Mouse (Mus musculus) lung, postnatal 0 days (tissue): Measurements from ENCODE around the gene Aph1a.

Experiments
- CTCF ChIP-seq: IDR thresholded peaks from 2 replicates; pipeline ENCODE4 v1.5.1; 2016; ENCODE audit warnings: antibody characterized with exemption, mild to moderate bottlenecking
- EP300 ChIP-seq: IDR thresholded peaks from 2 replicates; pipeline ENCODE4 v1.6.1; 2016; ENCODE audit warnings: antibody characterized with exemption, mild to moderate bottlenecking, control low read depth

DNA sequence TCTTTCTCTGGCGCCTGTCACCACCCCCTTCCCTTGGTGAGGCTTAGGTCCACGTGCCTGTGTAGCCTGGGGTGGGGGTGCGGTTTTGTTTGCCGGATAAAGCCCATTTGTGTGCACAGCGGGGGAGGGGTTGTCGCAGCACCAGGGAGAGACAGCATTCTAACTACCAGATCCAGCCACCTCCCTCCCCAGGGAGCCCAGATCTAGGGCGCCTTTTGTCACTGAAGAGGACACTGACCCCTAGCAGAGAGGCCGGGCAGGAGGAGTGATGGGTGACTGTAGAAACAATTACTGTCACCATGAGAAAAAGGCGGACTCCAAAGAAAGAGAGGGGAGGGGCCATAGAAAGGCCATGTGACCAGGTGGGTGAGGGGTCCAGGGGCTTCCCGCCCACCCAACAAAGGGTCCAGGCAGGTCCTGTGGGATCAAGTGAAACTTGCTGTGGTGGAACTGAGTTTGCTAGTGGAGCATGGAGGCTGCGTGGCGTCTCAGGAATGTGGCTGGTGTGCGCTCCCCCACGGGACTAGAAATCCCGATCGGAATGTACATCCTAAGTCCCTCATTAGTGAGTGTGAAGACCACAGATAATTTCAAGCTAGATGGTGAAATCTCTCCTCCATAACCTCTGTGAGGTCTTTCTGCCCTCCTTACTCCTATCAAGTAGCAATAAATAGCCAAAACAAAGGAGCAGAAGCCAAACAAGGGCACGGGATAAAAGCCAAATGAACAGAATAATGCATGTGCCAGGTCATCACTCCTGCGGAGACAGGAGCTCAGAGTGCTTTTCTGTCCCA, 11.6 kb downstream of the Aph1a start:
- TF ChIP-seq CTCF: no peak
- no peak for TF ChIP-seq EP300
